Mouse (Mus musculus): ENCODE measurements around the gene Slc25a13.

The Slc25a13 gene

DNA sequence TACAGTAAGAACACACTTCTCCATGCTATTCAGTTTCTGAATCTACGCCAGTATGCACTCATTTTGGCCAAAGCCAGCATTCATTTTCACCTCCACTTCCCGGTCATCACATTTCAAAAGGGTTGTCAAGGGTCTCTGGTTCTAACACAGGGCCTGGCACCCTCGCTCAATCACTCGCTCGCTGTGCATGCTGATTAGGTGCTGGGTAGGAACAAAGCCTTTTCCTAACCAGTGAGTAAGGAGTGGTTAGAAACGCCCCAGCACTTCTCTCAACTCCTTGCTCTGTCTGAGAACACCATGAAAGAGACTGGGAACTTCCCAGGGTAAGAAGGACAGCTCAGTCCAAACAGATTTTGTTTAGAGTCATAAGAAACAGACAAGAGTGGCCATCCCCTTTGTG lies 193.0 kb downstream of the Slc25a13 start:
- DNase-seq = no peak

DNA sequence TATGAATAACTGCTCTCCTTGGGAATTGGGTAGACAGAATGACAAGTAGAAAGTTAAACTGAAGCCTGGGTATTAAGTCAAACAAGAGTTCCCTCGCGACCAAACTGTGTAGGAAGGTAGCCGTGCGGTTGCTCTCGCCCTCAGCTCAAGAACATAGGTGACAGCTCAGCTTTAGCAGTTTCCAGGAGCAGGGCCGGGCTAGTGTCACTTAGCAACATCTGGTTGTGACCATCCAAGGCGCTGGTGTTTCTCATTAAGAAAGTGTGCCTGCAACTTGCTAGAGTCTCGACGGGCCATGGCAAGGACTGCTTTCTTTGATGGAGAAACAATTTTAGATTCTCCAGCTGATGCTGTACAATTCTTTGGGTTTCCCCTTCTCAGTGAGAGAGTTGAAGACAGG lies 200.0 kb downstream of the Slc25a13 start:
- DNase-seq = no peak

GRCm38 (mm10) chr6:6015616-6016015 lies 201.4 kb downstream of the Slc25a13 start:
- DNase-seq = no peak

GRCm38 (mm10) chr6:6011364-6011763 lies 205.6 kb downstream of the Slc25a13 start:
- DNase-seq = no peak

DNA sequence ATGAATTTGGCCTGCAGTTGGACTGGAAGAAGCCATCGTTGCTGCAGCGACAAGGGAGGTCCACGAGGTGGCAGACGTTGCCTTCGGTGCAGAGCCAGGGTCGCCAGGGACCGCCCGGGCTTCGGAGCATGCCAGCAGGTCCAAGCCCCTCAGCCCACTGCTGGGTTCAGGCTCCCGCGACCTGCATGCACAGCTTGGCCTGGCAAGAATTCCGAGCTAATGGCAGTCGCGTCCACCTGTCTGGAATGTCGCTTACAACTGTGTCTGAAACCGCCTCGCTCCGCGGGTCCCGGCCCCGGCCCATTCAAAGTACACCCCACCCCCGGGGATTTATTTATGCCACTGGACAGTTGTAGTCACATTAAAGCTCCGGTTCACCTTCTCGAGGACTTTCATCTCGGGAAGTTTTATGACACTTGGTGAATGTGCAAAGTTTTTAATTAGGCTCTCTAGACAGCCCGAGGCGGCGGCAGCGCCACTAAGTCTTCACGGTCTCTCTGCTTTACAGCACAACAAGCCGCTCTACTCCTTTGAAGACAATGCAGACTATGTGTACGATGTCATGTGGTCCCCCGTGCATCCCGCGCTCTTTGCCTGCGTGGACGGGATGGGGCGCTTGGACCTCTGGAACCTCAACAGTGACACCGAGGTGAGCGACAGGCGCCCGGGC lies 211.1 kb downstream of the Slc25a13 start:
- DNase-seq = peak; percentile 88

DNA sequence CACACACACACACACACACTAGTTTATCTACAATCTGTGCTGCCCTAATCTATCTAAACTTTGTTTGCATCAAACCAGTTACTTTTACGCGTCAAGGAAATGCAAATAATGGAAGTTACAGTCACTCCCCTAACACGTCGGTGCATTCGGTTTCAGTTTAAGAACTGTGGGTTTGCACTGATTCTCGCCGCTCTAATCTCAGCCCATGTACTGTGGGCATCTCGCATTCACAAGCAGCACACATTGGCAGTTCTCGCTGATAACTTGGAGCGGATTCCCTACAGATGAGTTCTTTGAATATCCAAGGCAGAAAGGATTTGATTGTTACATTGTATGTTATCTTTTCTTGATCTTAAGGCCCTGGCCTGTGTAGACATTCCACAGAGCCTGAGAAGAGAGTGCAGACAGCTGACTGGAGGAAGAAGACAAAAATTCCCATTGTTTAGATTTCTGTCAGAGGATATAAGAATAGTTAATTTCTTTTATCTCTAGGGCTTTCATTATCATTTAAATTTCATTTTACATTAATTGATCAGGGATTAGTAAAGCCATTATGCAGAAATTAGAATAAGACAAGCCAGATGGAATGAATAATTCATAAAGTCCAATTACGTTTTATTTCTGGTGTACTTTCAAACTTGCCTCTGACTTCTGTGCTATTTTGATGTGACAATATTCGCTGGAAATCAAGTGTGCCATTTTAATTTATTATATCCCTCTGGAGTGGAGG lies 212.1 kb downstream of the Slc25a13 start:
- DNase-seq = no peak

DNA sequence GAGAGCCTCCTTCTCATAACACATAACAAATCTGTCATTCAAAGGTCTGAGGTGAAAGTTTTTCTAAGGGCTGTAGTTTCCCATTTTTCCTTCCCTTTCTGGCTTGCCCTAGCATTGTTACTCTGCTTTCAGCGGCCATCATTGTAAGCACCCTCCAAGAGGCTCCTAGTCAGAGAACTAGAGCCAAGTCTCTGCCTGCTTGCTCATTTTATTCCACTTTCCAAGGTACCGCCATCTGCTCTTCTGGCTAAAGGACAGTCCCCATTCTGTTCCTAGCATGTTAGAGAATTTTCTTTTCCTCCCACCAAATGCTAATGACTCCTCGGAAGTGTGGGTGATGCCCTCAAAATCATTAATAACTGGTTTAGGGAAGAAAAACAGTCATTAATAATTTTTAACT lies 214.9 kb downstream of the Slc25a13 start:
- no peak for DNase-seq

- DNase-seq = no peak
Measured at GRCm38 (mm10) chr6:5997535-5997934, 219.4 kb downstream of the Slc25a13 start.

DNA sequence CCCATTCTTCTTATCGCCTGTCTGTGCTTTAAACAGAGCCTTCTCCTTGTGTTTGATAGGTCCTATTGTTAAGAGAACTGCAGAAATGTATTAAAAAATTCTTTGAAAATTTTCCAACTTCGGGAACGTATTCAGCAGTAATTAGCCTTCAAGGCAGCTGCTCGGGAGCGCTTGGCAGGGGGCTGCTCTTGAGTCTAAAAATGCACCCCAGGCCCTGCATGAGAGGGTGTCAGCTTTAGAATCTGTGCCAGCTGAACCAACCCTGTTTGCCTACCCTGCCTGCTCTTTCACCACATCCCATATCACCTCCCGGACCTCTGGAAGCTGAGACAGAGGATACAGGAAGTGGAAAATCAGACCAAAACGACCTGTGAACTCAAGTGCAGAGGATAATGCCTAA lies 223.9 kb downstream of the Slc25a13 start:
- DNase-seq = no peak

DNA sequence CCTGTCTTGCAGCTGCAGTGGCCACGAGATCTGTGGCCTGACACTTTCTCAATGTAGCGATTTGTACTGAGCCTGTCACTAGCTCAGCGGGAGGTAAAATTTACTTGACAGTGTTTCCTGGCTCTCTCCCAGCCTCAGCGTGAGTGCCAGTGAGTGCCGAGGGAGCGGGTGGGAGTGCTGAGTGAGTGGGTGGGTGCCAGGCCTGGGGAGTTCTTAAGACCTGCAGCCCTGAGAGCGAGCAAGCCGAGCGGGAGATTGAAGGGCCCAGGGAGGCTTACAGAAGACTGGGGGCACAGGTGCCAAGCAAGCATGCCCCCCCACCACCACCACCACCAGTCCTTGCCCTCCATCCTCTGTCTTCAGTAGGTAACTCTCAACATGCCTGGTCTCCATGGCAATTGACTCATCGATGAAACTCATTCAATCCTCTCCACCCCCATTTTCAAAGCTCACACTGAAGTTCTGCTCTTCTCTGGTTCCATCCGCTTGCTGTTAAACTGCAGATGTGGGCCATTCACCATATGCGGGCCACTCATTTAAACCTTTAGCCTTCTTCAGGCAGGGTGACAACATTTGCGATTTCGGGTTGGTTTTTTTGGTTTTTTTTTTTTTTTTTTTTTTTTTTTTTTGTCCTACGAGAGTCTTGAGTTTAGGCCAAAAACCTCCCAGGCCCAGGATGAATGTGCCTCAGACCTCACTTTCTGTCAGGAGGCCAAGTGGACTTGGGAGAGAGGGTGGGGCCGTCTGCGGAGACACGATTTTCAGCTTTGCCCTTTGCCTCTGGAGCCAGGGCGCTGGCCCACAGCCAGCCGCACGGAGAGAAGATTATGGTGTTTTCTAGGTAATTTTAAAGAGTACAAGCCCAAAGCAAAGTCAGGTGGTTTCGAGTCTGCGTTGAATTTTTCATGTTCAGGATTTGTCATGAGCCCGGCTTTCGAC lies 224.9 kb downstream of the Slc25a13 start:
- DNase-seq = peak; percentile 81

DNA sequence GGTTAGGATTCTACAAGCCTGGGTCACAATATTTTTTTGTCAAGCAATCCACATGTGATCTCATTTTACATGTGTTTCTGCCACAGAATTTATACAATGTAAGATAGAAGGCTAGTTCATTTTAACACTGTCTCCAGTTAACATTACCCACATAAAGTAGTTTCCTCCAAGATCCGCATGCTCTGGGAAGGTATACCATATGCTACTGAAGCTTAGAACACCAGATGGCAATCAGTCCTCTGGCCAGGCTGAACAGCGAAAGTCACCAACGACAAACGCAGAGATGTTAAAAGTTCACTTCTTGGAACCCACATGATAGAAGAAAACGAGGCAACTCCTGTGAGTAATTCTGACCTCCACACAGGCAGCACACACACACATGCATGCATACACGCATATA lies 225.7 kb downstream of the Slc25a13 start:
- no peak for DNase-seq
